Mouse (Mus musculus): ENCODE data around the gene Hnrnpa1.

- TF ChIP-seq CTCF (IDR thresholded peaks at IDR 0.05; ENCODE audit: insufficient read depth, low read depth, low read length) (no peak), POLR2A (IDR thresholded peaks at IDR 0.05; ENCODE audit: insufficient read depth, low read depth, low read length) (no peak)
These were observed 43.4 kb upstream of the Hnrnpa1 start for GRCm38 (mm10) chr15:103196835-103197234.

Data from olfactory bulb, adult 2 months (tissue).